Mouse (Mus musculus) mouse embryonic stem cell (cell line): ENCODE measurements around the gene Sgcd.
"Not testable (repeated sequence)": the region's sequence is repeated elsewhere in the genome, so short reads cannot be mapped to it uniquely, and the experiment has no call there.

ENCODE experiments used
- in situ Hi-C, 2 experiments: fragments of 300-500 bp; cut with MboI; formaldehyde crosslinking; loops; 1 replicate in 1 of 2; 3 replicates in 1 of 2; pipeline ENCODE4 v1.14.3; 2019 to 2020; ENCODE audit warnings: low sequenced_read_pairs in 2 of 2, low pct_unique_long_range_greater_than_20kb in 1 of 2, mixed read lengths in 1 of 2; ENCODE audit not compliant: unreplicated experiment in 1 of 2

The Sgcd gene

DNA sequence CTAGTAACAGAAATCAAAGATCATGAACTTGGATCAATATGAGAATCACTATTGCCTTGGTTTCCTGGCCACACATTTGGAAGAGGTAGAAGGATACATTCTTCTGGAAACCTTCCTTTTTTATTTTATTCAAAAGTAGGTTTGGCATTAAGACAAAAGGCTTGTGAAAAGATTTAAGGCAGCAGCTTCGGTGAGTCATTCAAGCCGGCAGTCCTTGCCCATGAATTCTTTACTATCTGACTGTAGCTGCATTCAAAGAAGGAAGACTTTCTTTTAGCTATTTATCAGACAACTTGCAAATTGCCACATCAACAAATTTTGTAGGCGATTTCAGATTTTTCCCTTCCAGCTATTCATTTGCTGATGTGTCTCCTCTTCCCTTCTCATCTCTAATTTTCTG is 422.6 kb downstream of the Sgcd start:
- in situ Hi-C loops = no loop called here

DNA sequence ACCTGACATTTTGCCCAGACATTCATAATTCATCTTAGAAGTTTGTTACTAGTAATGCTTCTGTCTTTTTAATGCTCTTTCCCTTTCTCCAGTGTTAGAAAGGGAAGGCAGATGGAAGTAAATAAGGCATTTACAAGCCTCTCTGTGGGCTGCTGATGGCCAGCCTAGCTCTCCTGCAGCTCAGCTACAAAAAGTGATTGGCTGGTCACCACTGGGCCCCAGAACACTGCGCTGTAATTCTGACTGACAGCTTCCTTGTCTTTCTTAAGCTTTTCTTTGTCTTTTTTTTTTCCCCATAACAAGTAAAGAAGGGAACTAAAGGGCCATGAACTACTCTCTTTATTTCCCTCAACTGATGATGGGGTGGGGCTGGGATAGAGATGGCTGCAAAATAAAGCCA is 463.9 kb downstream of the Sgcd start:
- in situ Hi-C loops = no loop called here

DNA sequence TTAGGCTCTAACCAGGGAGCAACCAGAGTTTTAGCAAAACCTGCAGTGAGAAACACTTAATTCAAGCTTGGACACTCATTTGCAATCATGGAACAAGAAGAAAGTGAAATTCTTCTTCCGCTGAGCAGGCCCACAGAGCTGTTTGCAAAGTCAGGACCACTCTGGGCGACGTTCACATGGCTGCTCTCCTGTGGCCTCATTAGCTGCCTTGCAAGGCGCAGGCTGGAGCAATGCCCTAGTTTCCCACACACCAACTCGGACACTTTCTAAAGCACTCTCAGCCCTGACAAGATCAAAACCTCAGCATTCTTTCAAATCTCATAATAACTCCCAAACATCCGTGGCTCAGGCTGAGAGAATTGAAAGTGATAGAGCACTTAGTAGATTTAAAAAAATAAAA is 480.7 kb downstream of the Sgcd start:
- in situ Hi-C loops = no loop called here

DNA sequence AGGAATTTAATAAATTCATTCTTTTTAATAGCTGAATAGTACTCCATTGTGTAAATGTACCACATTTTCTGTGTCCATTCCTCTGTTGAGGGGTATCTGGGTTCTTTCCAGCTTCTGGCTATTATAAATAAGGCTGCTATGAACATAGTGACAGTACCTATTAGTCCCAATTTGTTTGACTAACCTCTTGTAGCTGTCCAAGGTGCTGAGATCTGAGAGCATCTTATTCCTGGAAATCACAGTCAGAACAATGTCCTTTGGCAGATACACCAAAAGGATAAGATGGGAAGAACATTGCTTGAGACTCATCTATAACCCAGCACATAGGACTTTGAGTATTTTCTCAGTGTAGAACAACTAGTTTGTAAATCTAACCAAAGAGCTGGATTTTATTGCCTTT is 485.5 kb downstream of the Sgcd start:
- in situ Hi-C loops = not testable (repeated sequence)

DNA sequence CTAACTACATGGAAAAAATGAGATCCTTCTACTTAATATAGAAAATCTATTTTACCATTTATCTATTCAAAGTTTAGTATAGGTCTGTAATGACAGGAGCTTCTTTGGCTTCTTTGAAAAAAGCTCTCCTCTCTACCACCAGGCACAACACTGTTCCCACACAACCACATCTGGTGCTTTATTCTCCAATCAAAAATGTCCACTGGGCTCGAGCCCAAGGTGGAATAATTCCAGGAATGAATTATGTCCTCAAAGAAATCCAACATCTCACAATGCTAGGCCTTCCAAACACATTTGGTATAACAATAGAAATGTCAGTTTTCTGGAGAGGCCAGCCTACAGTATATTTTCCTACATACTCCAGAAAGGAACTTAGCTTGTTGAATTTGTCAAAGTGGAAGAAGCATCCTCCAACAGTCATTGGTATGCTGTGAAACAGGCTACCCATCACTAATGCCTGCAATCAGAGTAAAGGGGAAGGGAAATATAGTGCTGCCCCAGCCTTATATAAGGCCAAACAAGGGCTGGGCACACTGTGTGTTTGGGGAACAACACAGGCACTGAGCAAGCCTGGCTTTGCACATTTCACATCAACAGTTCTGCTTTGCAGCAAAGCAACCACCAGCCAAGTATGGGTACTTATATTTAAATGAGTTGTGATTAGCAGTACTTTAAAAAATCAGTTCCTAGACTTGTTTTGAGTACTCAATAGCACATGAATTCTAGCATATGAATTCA is 515.1 kb downstream of the Sgcd start:
- in situ Hi-C loops = no loop called here

DNA sequence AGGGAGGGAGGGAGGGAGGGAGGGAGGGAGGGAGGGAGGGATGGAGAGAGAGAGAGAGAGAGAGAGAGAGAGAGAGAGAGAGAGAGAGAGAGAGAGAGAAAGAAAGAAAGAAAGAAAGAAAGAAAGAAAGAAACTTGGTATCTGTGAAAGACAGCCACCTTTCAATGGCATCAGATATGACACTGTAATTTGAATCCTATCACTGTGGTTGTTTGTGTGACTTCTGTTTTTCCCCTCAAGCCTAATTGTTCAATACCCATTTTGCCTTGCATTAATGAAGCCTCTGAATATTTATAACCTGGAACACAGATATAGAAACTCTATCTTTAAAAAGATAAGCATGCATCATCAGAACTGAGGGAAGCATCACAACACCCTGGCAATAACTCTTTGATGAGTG is 528.1 kb downstream of the Sgcd start:
- in situ Hi-C loops = not testable (repeated sequence)

DNA sequence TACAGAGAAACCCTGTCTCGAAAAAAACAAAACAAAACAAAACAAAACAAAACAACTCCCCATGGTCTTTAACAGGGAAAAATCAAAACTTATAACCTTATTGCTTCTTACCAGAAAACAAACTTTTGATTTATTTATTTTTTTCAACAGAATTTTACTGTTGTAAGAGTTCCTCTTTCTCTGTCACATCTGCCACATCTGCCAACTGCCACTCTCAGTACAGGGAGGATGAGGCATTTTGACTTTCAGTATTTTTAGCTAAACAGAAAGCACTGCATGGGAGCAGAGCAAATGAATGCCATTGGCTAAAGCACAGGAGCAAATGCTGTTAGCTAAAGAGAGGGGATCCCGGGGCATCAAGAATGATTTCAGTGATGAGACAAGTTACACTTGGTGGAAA is 528.6 kb downstream of the Sgcd start:
- in situ Hi-C loops = no loop called here

DNA sequence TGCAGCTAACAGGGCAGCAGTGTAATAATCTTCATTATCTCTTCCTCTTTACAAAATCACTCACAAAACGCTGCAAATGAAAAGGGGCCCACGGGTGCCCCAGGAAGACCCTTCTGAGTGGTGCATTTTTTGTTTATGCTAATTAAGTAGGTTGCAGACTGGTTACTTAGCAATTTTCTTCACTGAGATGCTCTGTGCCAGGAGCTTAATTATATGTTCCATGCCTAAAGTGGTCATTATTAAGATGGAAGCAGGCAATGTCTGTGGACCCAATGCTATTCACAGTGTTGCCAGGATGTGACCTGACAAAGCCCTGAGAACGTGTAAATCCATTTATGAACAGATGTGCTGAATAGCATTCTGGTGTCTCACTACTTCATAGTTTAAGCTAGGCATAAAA is 529.6 kb downstream of the Sgcd start:
- in situ Hi-C loops = no loop called here

DNA sequence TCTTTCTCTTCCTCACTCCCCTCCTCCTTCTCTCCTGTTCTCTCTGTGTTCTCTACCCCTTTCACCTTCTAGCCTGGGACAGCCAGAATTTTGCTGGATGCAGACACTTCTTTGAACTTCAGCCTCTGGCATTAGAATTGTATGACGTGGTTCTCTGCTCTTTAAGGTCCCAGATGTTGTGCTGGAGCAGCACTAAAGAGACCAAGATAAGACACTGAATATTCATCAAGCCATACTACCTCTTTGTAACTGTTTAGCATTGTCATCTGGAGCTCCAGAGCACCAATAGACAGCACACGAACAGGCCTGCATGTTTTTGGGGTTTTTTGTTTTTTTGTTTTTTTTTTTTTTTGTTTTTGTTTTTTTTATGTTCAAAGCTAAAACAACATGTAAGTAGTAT is 541.0 kb downstream of the Sgcd start:
- in situ Hi-C loops = no loop called here

DNA sequence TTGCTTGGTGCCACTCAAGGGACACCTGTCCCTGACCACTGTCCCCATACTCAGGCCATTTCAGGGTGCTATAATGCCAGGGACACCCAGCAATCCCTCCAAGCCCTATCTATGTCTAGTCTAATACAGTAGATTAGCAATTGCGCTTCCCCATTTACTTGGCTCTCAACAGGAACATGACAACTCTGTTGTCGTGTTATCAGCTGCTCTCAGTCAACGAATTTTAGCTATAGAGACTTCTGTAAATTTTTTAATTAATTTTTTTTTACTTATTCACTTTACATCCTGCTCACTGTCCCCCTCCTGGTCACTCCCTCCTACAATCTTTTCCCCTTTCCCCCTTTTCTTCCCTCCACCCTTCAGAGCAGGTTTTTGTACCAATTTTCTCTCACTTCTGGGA is 542.4 kb downstream of the Sgcd start:
- in situ Hi-C loops = no loop called here

DNA sequence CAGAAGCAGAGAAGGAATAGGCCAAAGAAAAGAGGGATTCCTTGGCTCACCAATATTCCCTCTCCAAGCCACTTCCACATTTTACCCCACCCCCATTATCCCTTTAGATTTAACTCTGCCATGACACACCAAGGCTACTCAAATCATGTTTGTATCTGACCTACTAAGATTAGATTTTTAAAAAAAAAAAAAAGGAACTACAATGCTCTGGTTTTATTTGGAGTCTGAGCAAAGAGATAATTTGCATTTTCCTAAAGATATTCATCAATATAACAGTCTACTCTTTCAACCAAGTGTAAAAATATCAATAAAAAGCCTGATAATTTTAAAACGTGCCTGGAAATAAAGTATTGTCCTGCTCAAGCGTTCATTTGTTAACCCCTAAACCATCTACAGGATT is 543.1 kb downstream of the Sgcd start:
- in situ Hi-C loops = no loop called here

DNA sequence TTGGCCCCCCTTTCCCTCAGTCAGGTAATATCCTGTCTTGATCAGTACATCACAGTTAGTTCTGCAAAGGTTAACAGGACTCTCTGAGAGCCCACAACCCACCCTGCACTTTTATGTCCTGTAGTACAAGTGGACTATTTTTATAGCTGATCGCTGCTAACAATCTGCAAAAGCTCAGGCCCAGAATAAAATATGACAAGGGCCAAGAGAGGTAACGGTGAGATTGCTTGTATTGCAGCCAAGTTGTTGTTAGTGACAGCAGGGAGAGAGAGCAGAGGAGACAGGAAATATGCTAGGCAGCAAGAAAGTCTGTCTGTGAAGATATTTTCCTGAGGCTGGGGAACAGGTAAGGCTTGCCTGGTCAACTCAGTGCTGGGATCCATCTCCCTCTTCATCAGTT is 546.5 kb downstream of the Sgcd start:
- in situ Hi-C loops = no loop called here

DNA sequence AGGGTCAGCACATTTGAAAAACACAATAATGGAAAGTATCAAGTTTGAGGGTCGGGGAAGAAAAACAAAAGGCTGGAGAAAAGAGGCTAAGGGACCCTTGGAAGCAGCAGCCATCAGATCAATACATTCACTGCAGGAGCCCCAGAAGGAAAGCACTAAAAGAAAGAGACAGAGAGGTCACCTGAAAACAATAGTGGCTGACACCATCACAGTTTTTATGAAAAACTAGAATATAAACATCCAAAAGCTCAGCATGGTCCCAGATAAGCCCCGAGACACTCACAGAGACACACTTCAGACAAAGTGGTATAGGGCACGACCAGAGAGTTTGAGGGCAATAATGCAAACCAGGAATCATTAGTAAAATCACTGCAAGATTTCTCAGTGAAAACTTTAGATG is 589.2 kb downstream of the Sgcd start:
- in situ Hi-C loops = no loop called here

DNA sequence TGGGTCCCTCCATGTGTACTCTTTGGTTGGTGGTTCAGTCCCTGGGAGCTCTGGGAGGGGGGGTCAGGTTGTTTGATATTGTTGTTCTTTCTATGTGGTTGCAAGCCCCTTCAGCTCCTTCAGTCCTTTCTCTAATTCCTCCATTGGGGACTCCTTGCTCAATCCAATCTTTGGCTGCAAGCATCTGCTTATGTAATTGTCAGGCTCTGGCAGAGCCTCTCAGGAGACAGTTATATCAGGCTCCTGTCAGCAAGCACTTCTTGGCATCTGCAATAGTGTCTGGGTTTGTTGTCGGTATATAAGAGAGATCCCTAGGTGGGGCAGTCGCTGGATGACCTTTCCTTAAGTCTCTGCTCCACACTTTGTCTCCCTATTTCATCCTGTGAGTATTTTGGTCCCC is 598.0 kb downstream of the Sgcd start:
- in situ Hi-C loops = not testable (repeated sequence)

DNA sequence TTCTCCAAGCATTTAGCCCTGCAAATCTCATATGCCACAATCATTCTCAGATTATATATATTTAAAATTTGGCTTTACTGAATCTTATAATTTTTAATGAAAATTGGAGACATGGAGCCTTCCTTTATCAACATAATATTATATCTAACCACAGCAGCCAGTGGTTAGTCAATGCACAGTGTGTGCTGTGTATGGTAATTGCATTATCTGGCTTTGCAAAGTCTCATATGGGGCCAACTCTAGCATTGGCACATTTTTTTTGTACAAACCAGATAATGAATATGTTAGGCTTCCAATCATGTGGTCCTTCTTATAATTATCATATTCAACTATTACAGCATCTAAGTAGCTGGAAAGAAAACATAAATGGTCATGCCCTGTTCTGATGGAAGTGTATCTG is 599.4 kb downstream of the Sgcd start:
- in situ Hi-C loops = no loop called here

DNA sequence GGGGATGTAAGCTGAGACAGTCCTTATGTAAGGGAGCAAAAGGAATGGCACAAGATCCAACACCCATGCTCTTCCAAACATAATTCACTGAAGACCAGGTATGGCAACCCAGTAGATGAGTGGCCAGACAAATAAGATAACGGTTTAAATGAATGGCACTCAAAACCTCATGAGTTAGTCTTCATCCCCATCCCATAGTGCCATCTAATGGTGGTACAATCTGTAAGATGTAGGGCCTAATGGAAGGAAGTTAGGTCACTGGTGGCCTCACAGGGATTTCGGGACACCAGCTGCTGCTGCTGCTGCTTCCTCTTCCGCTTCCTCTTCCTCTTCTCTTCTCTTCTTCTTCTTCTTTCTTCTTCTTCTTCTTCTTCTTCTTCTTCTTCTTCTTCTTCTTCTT is 601.0 kb downstream of the Sgcd start:
- in situ Hi-C loops = no loop called here

DNA sequence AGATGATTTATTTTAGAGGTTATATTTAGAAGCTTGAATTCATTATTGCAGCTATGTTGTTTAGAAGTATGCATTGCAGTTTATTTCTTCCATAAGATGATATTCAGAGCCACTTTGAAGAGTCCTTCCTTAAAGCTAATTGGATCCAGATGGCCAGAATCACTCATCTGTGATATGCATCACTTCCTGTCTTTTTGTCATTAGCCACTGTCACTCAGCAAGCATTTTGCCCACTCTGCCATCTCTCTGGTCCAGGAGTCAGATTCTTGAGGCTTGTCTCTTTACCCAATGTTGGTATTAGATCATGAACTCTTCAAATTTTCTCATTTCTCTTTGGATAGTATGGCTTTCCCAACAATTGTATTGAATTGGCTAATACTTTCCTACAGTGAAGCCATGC is 602.6 kb downstream of the Sgcd start:
- in situ Hi-C loops = no loop called here

DNA sequence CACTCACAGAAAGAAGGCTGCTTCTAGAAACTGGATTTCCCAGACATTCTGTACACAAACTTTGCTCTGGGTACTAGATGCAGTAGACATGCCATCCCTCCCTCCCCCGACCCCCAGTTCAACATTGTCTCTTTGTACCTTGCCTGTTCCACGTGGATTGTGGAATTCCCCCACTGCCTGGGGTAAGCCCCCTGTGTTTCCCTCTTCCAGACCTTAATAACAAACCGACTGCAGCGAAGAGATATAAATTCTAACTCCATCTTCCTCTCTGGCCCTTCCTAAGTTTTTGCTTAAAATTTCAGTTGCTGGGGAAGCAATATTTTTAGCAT is 609.2 kb downstream of the Sgcd start:
- in situ Hi-C loops = no loop called here

DNA sequence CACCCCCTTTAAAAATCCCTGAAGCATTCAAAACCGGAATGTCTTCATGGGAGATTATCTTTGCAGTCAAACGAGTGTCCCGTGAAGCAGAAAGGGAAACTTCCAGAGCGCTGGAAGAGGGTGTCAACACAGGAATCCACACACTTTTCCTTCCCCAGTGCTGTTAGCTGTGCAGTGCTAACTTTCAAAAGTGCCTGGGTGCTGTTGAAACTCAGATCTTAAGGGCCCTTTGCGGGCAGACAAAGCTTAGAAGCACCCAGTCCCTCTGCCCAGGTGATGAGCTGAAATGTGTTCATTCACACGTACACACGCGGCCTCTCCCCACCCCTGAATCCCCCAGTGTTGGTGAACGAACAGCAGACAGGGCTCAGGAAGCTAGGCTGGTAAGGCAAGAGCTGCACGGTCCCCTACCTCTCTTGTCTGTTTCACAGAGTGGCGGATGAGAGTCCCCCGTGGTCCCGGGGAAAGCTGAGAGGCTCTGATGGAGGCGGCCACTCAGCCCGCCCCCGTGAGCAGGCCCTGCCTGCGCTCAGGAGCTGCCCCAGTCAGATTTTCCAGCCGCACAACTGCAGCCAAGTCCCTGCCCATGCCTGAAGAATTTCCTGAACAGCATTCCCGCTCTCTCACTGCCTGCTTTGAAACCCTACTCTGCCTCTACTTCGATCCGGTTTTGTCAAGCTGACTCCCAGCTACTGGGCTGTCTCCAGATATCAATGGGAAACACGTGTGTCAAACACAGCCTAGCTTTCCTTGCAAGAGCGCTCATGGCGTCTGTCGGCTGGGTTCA is 609.7 kb downstream of the Sgcd start:
- in situ Hi-C loops = no loop called here

DNA sequence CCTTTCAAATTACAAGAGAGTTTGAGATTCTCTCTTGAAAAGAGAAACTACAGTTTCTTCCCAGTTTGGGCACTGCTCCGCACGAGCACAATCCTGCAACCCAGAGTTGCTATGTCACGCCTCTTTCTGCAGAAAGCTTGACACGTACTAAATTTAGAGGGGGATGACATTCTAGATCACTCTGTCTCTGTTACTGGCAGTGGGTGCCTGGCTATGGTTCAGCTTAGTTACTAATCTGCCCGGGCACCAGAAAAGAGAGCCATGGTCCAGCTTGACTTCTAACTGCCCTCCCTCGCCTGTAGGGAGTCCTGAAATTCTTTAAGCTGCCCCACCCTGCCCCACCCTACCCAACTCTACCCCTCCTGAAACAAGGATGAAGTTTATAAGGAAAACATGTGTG is 611.3 kb downstream of the Sgcd start:
- in situ Hi-C loops = no loop called here
